Mouse (Mus musculus): Measurements from ENCODE around the gene Dnah12. TPM values are rescaled to one million over a fixed set of nuclear protein-coding genes. Genes with fewer than 3 reads are reported as not detected.

Dnah12 gene
- total RNA-seq (2021): not detected
- long read RNA-seq, experiment 1: 0 reads
- long read RNA-seq, experiment 2: 0 reads

GRCm38 (mm10) chr14:26692974-26693373, at the start of gene Dnah12:
Gene Dnah12 (plus strand): TSS chr14:26693274.
- Histone ChIP-seq H3K27ac (no peak within 1 kb of the TSS), H3K4me3 (no peak within 1 kb of the TSS)
- DNase-seq: no peak
- intact Hi-C loops (cut with DNase I): no loop called here
- TF ChIP-seq CTCF (IDR thresholded peaks at IDR 0.05): no peak

GRCm38 (mm10) chr14:26645989-26646650, 47.0 kb upstream of the Dnah12 start:
- no peak for DNase-seq
- no peak for TF ChIP-seq CTCF (IDR thresholded peaks at IDR 0.05)
- H3K4me3 ChIP-seq: no peak overlapping the region
- intact Hi-C loops (cut with DNase I): no loop called here
- H3K27ac ChIP-seq: no peak overlapping the region

- H3K4me3 ChIP-seq: no peak overlapping the region
- intact Hi-C loops (cut with DNase I): no loop called here
- H3K27ac ChIP-seq: no peak overlapping the region
- no peak for TF ChIP-seq CTCF (IDR thresholded peaks at IDR 0.05)
- DNase-seq: no peak
These were observed 45.3 kb upstream of the Dnah12 start for GRCm38 (mm10) chr14:26647811-26648210.

GRCm38 (mm10) chr14:26651901-26652300, 41.2 kb upstream of the Dnah12 start:
- TF ChIP-seq CTCF (IDR thresholded peaks at IDR 0.05): peak; percentile 56
- intact Hi-C loops (cut with DNase I): no loop called here
- no peak overlapping the region for H3K4me3 ChIP-seq

GRCm38 (mm10) chr14:26658178-26658577, 34.9 kb upstream of the Dnah12 start:
- Histone ChIP-seq H3K4me3 (no peak overlapping the region), H3K27ac (no peak overlapping the region)
- no peak for DNase-seq
- intact Hi-C loops (cut with DNase I): no loop called here
- TF ChIP-seq CTCF (IDR thresholded peaks at IDR 0.05): no peak

More at GRCm38 (mm10) chr14:26651901-26652300, 41.2 kb upstream of the Dnah12 start:
- no peak overlapping the region for H3K27ac ChIP-seq
- DNase-seq: no peak

GRCm38 (mm10) chr14:26660233-26660632, 32.8 kb upstream of the Dnah12 start:
- intact Hi-C loops (cut with DNase I): loop anchor here (10.0 kb wide), 1 partner anchor 305 kb away; no protein-coding TSS in a partner anchor
- no peak for TF ChIP-seq CTCF (IDR thresholded peaks at IDR 0.05)
- H3K27ac ChIP-seq: no peak overlapping the region
- no peak overlapping the region for H3K4me3 ChIP-seq
- no peak for DNase-seq

GRCm38 (mm10) chr14:26662016-26662415, 31.1 kb upstream of the Dnah12 start:
- no peak for DNase-seq
- intact Hi-C loops (cut with DNase I): loop anchor here (10.0 kb wide), 1 partner anchor 303 kb away; no protein-coding TSS in a partner anchor
- no peak for TF ChIP-seq CTCF (IDR thresholded peaks at IDR 0.05)
- Histone ChIP-seq H3K4me3 (no peak overlapping the region), H3K27ac (no peak overlapping the region)

- intact Hi-C loops (cut with DNase I): loop anchor here (10.0 kb wide), 1 partner anchor 302 kb away; no protein-coding TSS in a partner anchor
These were observed 30.6 kb upstream of the Dnah12 start for GRCm38 (mm10) chr14:26662488-26662887.

GRCm38 (mm10) chr14:26663851-26664250, 29.2 kb upstream of the Dnah12 start:
- no peak for TF ChIP-seq CTCF (IDR thresholded peaks at IDR 0.05)
- intact Hi-C loops (cut with DNase I): loop anchor here (10.0 kb wide), 1 partner anchor 301 kb away; no protein-coding TSS in a partner anchor
- DNase-seq: no peak
- H3K27ac ChIP-seq: no peak overlapping the region
- no peak overlapping the region for H3K4me3 ChIP-seq

More at GRCm38 (mm10) chr14:26662488-26662887, 30.6 kb upstream of the Dnah12 start:
- DNase-seq: no peak
- Histone ChIP-seq H3K4me3 (no peak overlapping the region), H3K27ac (no peak overlapping the region)
- TF ChIP-seq CTCF (IDR thresholded peaks at IDR 0.05): no peak

- peak overlapping the region; percentile 95 for H3K27ac ChIP-seq
- DNase-seq: no peak
- intact Hi-C loops (cut with DNase I): loop anchor here (10.0 kb wide), 1 partner anchor 297 kb away; no protein-coding TSS in a partner anchor
- TF ChIP-seq CTCF (IDR thresholded peaks at IDR 0.05): no peak
- H3K4me3 ChIP-seq: peak overlapping the region; percentile 94
These were observed 25.1 kb upstream of the Dnah12 start for GRCm38 (mm10) chr14:26667991-26668370.

- intact Hi-C loops (cut with DNase I): loop anchor here (10.0 kb wide), 1 partner anchor 296 kb away; no protein-coding TSS in a partner anchor
- DNase-seq: peak; percentile 55
- Histone ChIP-seq H3K27ac (peak overlapping the region; percentile 95), H3K4me3 (peak overlapping the region; percentile 94)
- TF ChIP-seq CTCF (IDR thresholded peaks at IDR 0.05): no peak
These were observed 24.4 kb upstream of the Dnah12 start for GRCm38 (mm10) chr14:26668371-26669291.

- peak within 1 kb of the TSS; percentile 94 for H3K4me3 ChIP-seq
- intact Hi-C loops (cut with DNase I): loop anchor here (10.0 kb wide), 1 partner anchor 295 kb away; no protein-coding TSS in a partner anchor
- TF ChIP-seq CTCF (IDR thresholded peaks at IDR 0.05): no peak; the same call in 1 of the 2 replicates
These were observed 23.6 kb upstream of the Dnah12 start, which contains the start of gene Pde12 for GRCm38 (mm10) chr14:26669292-26670073. Gene Pde12 (minus strand): TSS chr14:26669883.

More at GRCm38 (mm10) chr14:26669292-26670073, 23.6 kb upstream of the Dnah12 start, which contains the start of gene Pde12:
- peak; percentile 90 for DNase-seq
- peak within 1 kb of the TSS; percentile 95 for H3K27ac ChIP-seq
